Mouse (Mus musculus) kidney, postnatal 14 days (tissue): ENCODE results near the gene Mecom.

Experiments
- DNase-seq: peaks from one replicate; pipeline ENCODE4 v3.0.0; 2022; ENCODE audit warnings: mixed read lengths

The Mecom gene

GRCm38 (mm10) chr3:30192294-30193007 is 355.4 kb downstream of the Mecom start:
- no peak for DNase-seq

GRCm38 (mm10) chr3:30189325-30189724 is 358.5 kb downstream of the Mecom start:
- DNase-seq: no peak

GRCm38 (mm10) chr3:30187812-30188469 is 359.9 kb downstream of the Mecom start:
- no peak for DNase-seq

- DNase-seq: no peak
Observed at GRCm38 (mm10) chr3:30181807-30182481, 365.9 kb downstream of the Mecom start.

- peak; percentile 19 for DNase-seq
Observed at GRCm38 (mm10) chr3:30176615-30177014, 371.2 kb downstream of the Mecom start.

GRCm38 (mm10) chr3:30173812-30174211 is 374.0 kb downstream of the Mecom start:
- DNase-seq: no peak

GRCm38 (mm10) chr3:30168396-30169186 is 379.2 kb downstream of the Mecom start:
- DNase-seq: no peak

GRCm38 (mm10) chr3:30167027-30167426 is 380.8 kb downstream of the Mecom start:
- DNase-seq: no peak

GRCm38 (mm10) chr3:30164834-30165233 is 383.0 kb downstream of the Mecom start:
- no peak for DNase-seq

GRCm38 (mm10) chr3:30163390-30163789 is 384.4 kb downstream of the Mecom start:
- no peak for DNase-seq

- peak; percentile 28 for DNase-seq
Observed at GRCm38 (mm10) chr3:30160961-30161670, 386.7 kb downstream of the Mecom start.

GRCm38 (mm10) chr3:30160346-30160745 is 387.5 kb downstream of the Mecom start:
- DNase-seq: no peak

- no peak for DNase-seq
Observed at GRCm38 (mm10) chr3:30157128-30157670, 390.6 kb downstream of the Mecom start.

GRCm38 (mm10) chr3:30154390-30154789 is 393.4 kb downstream of the Mecom start:
- DNase-seq: no peak

- DNase-seq: no peak
Observed at GRCm38 (mm10) chr3:30153923-30154331, 393.9 kb downstream of the Mecom start.

GRCm38 (mm10) chr3:30150071-30150470 is 397.7 kb downstream of the Mecom start:
- DNase-seq: no peak

- DNase-seq: no peak
Observed at GRCm38 (mm10) chr3:30148378-30149079, 399.3 kb downstream of the Mecom start.

- no peak for DNase-seq
Observed at GRCm38 (mm10) chr3:30145051-30145450, 402.8 kb downstream of the Mecom start.

- no peak for DNase-seq
Observed at GRCm38 (mm10) chr3:30143961-30144411, 403.8 kb downstream of the Mecom start.

- no peak for DNase-seq
Observed at GRCm38 (mm10) chr3:30143440-30143839, 404.4 kb downstream of the Mecom start.

GRCm38 (mm10) chr3:30140349-30140748 is 407.5 kb downstream of the Mecom start:
- DNase-seq: no peak
